Mouse (Mus musculus): ENCODE results near the gene Olfr693. TPM values are rescaled to one million over a fixed set of nuclear protein-coding genes. Genes with fewer than 3 reads are reported as not detected.

Olfr693 gene
- polyA plus RNA-seq, 1 experiment from 2014 or later, result not detected

GRCm38 (mm10) chr7:106644222-106644870 is 36.0 kb downstream of the Olfr693 start:
- Histone ChIP-seq H3K27me3 (no peaks in the 10 kb centered on the region), H3K4me1 (no peaks in the 10 kb centered on the region), H3K4me2 (no peak overlapping the region), H3K9me3 (no peaks in the 10 kb centered on the region), H3K36me3 (no peaks in the 10 kb centered on the region), H3K9ac (no peak overlapping the region), H3K27ac (no peak overlapping the region), H3K4me3 (no peak overlapping the region)
- no peak for ATAC-seq (ENCODE audit: borderline replicate concordance, extremely low read depth, low FRiP score, low TSS enrichment)
- WGBS, result 71% methylated on average over 3 of the region's 3 CpGs

- no peaks in the 10 kb centered on the region for H3K4me1 ChIP-seq
- no peaks in the 10 kb centered on the region for H3K36me3 ChIP-seq
- WGBS, result 70% methylated on average over 1 of the region's 1 CpGs
- H3K4me3 ChIP-seq, result no peak overlapping the region
- no peak overlapping the region for H3K27ac ChIP-seq
- H3K27me3 ChIP-seq, result no peaks in the 10 kb centered on the region
- H3K9me3 ChIP-seq, result no peaks in the 10 kb centered on the region
- no peak overlapping the region for H3K9ac ChIP-seq
- no peak overlapping the region for H3K4me2 ChIP-seq
- no peak for ATAC-seq (ENCODE audit: borderline replicate concordance, extremely low read depth, low FRiP score, low TSS enrichment)
These were observed 39.5 kb downstream of the Olfr693 start for GRCm38 (mm10) chr7:106640839-106641238.

- Histone ChIP-seq H3K9ac (no peak overlapping the region), H3K27me3 (no peaks in the 10 kb centered on the region), H3K9me3 (no peaks in the 10 kb centered on the region), H3K27ac (no peak overlapping the region), H3K4me2 (no peak overlapping the region), H3K36me3 (no peaks in the 10 kb centered on the region), H3K4me1 (no peaks in the 10 kb centered on the region), H3K4me3 (no peak overlapping the region)
- ATAC-seq (ENCODE audit: borderline replicate concordance, extremely low read depth, low FRiP score, low TSS enrichment), result no peak
- WGBS, result 71% methylated on average over 4 of the region's 4 CpGs
These were observed 44.8 kb downstream of the Olfr693 start for GRCm38 (mm10) chr7:106635560-106635959.

Other genes with a start within 250 kb of the Olfr693 start
- gene Olfr694, start 11.2 kb upstream of the Olfr693 start, polyA plus RNA-seq (2015; fragmentation: Nextera tagmentation; extraction: Ambion mirVana), result not detected in 2 replicates
- not detected in 2 replicates for gene Olfr695, start 35.8 kb upstream of the Olfr693 start, polyA plus RNA-seq (2015; fragmentation: Nextera tagmentation; extraction: Ambion mirVana)
- not detected in 2 replicates for gene Olfr697, start 61.9 kb upstream of the Olfr693 start, polyA plus RNA-seq (2015; fragmentation: Nextera tagmentation; extraction: Ambion mirVana)
- not detected in 2 replicates for gene Olfr698, start 74.8 kb upstream of the Olfr693 start, polyA plus RNA-seq (2015; fragmentation: Nextera tagmentation; extraction: Ambion mirVana)
- gene Olfr699, start 112.6 kb upstream of the Olfr693 start, polyA plus RNA-seq (2015; fragmentation: Nextera tagmentation; extraction: Ambion mirVana), result not detected in 2 replicates
- not detected in 2 replicates for gene Olfr700, start 128.2 kb upstream of the Olfr693 start, polyA plus RNA-seq (2015; fragmentation: Nextera tagmentation; extraction: Ambion mirVana)
- not detected in 2 replicates for gene Olfr701, start 133.5 kb upstream of the Olfr693 start, polyA plus RNA-seq (2015; fragmentation: Nextera tagmentation; extraction: Ambion mirVana)
- gene Olfr702, start 153.3 kb upstream of the Olfr693 start, polyA plus RNA-seq (2015; fragmentation: Nextera tagmentation; extraction: Ambion mirVana), result not detected in 2 replicates
- gene Olfr703, start 162.8 kb upstream of the Olfr693 start, polyA plus RNA-seq (2015; fragmentation: Nextera tagmentation; extraction: Ambion mirVana), result not detected in 2 replicates
- not detected in 2 replicates for gene Olfr704, start 182.6 kb upstream of the Olfr693 start, polyA plus RNA-seq (2015; fragmentation: Nextera tagmentation; extraction: Ambion mirVana)
- gene Olfr705, start 196.3 kb upstream of the Olfr693 start, polyA plus RNA-seq (2015; fragmentation: Nextera tagmentation; extraction: Ambion mirVana), result not detected in 2 replicates
- gene Olfr706, start 207.6 kb upstream of the Olfr693 start, polyA plus RNA-seq (2015; fragmentation: Nextera tagmentation; extraction: Ambion mirVana), result not detected in 2 replicates
- gene Olfr707, start 220.7 kb upstream of the Olfr693 start, polyA plus RNA-seq (2015; fragmentation: Nextera tagmentation; extraction: Ambion mirVana), result not detected in 2 replicates
- not detected in 2 replicates for gene Olfr1532-ps1, start 227.4 kb upstream of the Olfr693 start, polyA plus RNA-seq (2015; fragmentation: Nextera tagmentation; extraction: Ambion mirVana)